Mouse (Mus musculus): Measurements from ENCODE around the gene Ncln. TPM values are rescaled to one million over a fixed set of nuclear protein-coding genes. Genes with fewer than 3 reads are reported as not detected.

The Ncln gene
- total RNA-seq (2023) = 148 TPM

DNA sequence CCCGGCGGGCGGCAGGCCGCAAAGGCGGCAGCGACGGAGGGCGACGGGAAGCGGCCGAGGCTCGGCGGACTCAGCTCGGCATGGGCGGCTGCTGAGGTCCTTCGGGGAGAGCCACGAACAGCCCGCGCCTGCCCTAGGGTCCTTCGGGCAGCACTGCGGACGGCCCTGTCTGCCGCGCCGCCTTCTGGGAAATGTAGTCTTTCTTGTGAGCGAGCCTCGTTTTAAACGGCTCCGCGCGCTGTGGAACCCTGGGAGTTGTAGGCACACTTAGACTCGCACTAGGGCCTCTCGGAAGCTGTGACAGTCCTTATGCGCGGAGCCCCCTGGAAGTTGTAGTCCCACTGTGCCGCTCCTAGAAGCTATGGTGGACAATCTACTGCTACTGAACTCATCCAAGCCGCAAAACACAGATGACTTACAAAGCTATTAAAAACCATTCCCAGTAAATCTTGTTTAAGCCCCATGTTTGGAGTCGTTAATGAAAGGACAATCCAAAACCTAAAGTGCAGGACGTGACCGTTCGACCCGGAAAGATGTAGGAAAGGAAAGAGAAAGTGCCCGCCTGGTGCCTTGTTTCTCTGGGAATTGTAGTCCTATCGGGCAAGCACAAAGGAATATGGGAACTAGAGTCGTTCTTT is at the start of gene Ncln:
Gene Ncln (minus strand): TSS at position 129 of the 638 bp plus-strand sequence.

DNA sequence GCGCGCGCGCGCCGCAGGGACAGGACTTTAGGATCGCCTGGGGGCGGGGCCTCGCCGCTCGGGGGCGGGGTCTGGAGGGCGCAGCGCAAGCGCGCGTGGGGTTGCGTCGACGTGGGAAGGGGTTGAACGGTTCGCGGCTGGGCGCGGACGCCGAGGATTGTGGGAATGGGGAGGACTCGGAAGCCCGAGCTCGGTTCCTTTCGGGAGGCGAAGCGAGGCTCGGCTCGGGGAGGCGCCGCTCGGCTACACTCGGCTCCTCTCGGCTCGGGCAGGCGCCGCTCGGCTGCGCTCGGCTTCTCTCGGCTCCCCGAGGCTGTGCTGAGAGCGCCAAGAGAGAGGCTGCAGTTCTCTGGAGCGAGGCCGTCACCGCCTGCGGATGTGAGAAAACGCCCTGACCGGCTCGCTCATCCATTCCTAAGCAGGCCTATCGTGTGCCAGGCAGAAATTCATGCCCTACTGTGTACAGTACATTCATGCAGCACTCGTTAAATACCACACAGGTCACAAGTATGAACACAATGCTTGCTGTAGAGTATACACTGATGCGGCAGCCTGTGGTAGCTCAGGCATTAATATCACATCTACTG is 49.1 kb upstream of the Ncln start, which contains the start of gene Gna11:
Gene Gna11 (minus strand): TSS at position 30 of the 587 bp plus-strand sequence.

DNA sequence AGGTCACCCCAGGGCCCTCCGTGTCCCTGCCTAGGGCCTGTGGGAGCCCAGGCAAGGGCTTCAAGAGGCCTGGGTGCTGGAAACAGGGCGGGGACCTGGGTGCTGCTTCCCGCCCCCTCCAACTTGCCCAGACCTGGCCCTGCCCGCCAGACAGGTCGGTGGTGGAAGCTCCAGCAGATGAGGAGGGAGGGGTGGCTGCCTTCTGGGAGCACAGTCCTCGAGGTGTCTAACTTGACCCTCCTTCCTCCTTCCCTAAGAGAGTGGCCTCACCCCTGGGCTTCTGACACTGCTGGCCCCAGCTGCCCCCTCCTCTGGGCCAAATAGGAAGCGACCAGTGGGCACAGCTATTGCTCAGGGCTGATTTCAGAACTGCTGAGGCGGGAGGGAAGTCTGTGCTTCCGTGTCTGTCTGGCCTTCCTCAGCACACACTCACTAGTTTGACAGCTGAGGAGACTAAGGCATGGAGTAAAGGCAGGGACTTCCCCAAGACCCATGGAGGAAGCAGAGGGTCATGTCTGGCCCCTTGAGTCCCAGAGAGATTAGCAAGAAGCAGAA is 27.9 kb upstream of the Ncln start, which contains the start of gene Gna15:
Gene Gna15 (minus strand): TSS at position 175 of the 555 bp plus-strand sequence.

DNA sequence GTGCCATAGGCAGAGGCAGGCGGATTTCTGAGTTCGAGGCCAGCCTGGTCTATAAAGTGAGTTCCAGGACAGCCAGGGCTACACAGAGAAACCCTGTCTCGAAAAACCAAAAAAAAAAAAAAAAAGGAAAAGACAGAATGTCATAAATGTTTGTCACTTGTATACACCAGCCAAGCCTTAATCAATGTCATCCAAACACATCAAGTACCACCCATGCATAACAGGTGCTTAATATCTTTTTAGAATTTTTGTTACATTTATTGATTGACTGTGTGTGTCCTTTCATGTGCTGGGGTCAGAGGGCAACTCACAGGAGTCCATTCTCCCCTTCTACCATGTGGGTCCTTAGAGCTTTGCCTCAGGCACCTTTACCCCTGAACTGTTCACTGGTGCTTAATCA is 3.8 kb upstream of the Ncln start, which contains the start of gene S1pr4:
Gene S1pr4 (minus strand): TSS at position 101 of the 400 bp plus-strand sequence.

DNA sequence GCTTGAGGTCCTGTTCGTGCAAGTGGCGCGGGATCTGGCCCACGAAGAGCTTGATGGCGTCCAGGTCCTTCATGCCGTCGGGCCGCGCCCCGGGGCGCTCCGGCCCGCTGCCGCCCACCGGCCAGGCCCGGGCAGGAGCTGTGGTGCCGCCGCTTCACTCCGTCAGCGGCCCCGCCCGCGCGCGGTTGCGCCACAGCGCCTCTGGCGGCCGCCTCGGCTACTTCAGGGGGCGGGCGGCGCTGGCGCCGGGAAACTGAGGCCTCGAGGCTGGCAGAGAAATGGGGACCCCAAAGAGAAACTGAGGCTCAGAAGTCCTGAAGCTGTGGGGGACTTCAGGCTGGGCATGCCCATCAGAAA is 13.7 kb downstream of the Ncln start, which contains the start of gene Celf5:
Gene Celf5 (minus strand): TSS at position 177 of the 357 bp plus-strand sequence.

DNA sequence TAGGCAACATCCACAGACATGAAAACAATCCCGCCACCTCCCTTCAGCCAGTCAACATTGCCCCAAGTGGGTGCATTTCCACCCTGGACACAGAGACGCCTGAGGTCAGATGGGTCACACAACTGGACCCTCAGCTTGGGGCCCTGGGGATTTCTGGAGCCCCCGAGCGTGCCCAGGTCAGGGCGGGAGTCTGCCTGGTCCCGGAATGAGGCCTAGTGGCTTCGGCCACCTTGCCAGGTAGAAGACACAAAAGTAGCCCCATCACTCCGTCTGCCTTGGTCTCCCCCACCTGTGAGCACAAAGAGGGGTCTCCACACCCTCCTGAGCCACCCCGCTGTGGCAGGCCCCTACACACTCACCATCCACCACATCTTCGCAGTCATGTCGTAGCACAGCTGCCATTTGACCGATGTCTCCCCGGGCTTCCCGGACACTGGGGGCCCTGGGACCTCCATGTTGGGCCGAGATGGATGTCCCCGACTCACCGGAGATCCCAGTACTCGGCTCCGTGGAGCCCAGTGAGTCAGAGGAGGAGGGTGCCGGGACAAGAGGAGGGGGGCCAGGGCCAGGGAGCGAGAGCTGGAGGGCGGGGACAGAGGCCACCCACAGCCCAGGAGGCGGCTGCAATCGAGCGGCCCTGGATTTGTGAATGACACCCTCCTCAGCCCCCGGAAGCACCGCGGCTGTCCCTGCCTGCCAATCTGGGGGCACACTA is 40.9 kb downstream of the Ncln start, which contains the start of gene Nfic:
Gene Nfic (minus strand): TSS at position 455 of the 715 bp plus-strand sequence.

Other genes with a start within 250 kb of the Ncln start
- 16.6 TPM for gene Matk, start 243.5 kb downstream of the Ncln start, total RNA-seq (2023)
- gene Mrpl54, start 229.5 kb downstream of the Ncln start, total RNA-seq (2023) = 110 TPM
- 31.3 TPM for gene Apba3, start 229.4 kb downstream of the Ncln start, total RNA-seq (2023)
- 4.2 TPM for gene Tjp3, start 204.8 kb downstream of the Ncln start, total RNA-seq (2023)
- gene Pip5k1c, start 203.4 kb downstream of the Ncln start, total RNA-seq (2023) = 110 TPM
- gene Cactin, start 175.3 kb downstream of the Ncln start, total RNA-seq (2023) = 42.7 TPM
- 16.5 TPM for gene Tbxa2r, start 167.7 kb downstream of the Ncln start, total RNA-seq (2023)
- 0.21 TPM for gene Gipc3, start 153.1 kb downstream of the Ncln start, total RNA-seq (2023)
- 51.8 TPM for gene Hmg20b, start 145.9 kb downstream of the Ncln start, total RNA-seq (2023)
- 4.4 TPM for gene Mfsd12, start 138.9 kb downstream of the Ncln start, total RNA-seq (2023)
- gene 4930404N11Rik, start 130.6 kb downstream of the Ncln start, total RNA-seq (2023) = 4.9 TPM
- 35.7 TPM for gene Fzr1, start 117.9 kb downstream of the Ncln start, total RNA-seq (2023)
- gene Dohh, start 112.0 kb downstream of the Ncln start, total RNA-seq (2023) = 28.8 TPM
- 4.5 TPM for gene Gm48551, start 111.9 kb downstream of the Ncln start, total RNA-seq (2023)
- gene Gm48552, start 107.4 kb downstream of the Ncln start, total RNA-seq (2023) = 3.5 TPM
- 3.1 TPM for gene Smim24, start 103.3 kb downstream of the Ncln start, total RNA-seq (2023)
- gene Nfic, start 40.8 kb downstream of the Ncln start, total RNA-seq (2023) = 21.0 TPM
- not detected for gene Celf5, start 13.7 kb downstream of the Ncln start, total RNA-seq (2023)
- gene S1pr4, start 3.7 kb upstream of the Ncln start, total RNA-seq (2023) = 110 TPM
- 2.1 TPM for gene Gna15, start 27.8 kb upstream of the Ncln start, total RNA-seq (2023)
- 15.2 TPM for gene Gna11, start 48.8 kb upstream of the Ncln start, total RNA-seq (2023)
- 523 TPM for gene Aes, start 63.1 kb upstream of the Ncln start, total RNA-seq (2023)
- 4.3 TPM for gene Tle2, start 78.2 kb upstream of the Ncln start, total RNA-seq (2023)
- not detected for gene Tle6, start 104.7 kb upstream of the Ncln start, total RNA-seq (2023)
- gene BC025920, start 109.9 kb upstream of the Ncln start, total RNA-seq (2023) = 4.0 TPM
- 21.5 TPM for gene Sirt6, start 131.4 kb upstream of the Ncln start, total RNA-seq (2023)
- gene Ankrd24, start 132.1 kb upstream of the Ncln start, total RNA-seq (2023) = 5.2 TPM
- 1.2 TPM for gene Gm10778, start 152.7 kb upstream of the Ncln start, total RNA-seq (2023)
- 12.0 TPM for gene Zfp433, start 208.4 kb upstream of the Ncln start, total RNA-seq (2023)

Data from CD4-positive naive resting alpha-beta T cell, adult 76 days (primary cell).